Mouse (Mus musculus): ENCODE measurements around the gene Gm13279. TPM values are rescaled to one million over a fixed set of nuclear protein-coding genes. Genes with fewer than 3 reads are reported as not detected.
"Not testable (repeated sequence)": the region's sequence is repeated elsewhere in the genome, so short reads cannot be mapped to it uniquely, and the experiment has no call there.

Gene Gm13279
- polyA plus RNA-seq, 1 experiment from 2014 or later: not detected

GRCm38 (mm10) chr4:88785409-88785808, 11.8 kb upstream of the Gm13279 start, which contains the start of gene Gm13276:
Gene Gm13276 (plus strand): TSS chr4:88785709.
- H3K4me1 ChIP-seq (ENCODE audit: control insufficient read depth, insufficient read depth, low read length); H3K36me3 ChIP-seq (ENCODE audit: control insufficient read depth, insufficient read depth, low read length); ATAC-seq; H3K9ac ChIP-seq (ENCODE audit: low read length); H3K27ac ChIP-seq (ENCODE audit: low read depth, low read length); H3K4me2 ChIP-seq (ENCODE audit: low read length); H3K27me3 ChIP-seq (replicated peaks; ENCODE audit: control insufficient read depth, insufficient read depth, low read length); DNase-seq (ENCODE audit: low spot score); H3K9me3 ChIP-seq (replicated peaks; ENCODE audit: control insufficient read depth, low read length); H3K4me3 ChIP-seq (ENCODE audit: low read depth, low read length): not testable (repeated sequence)
- WGBS: no CpG with 5 or more reads among the region's 27 CpGs

GRCm38 (mm10) chr4:88788402-88788801, 8.8 kb upstream of the Gm13279 start, which contains the start of gene Gm13277:
Gene Gm13277 (plus strand): TSS chr4:88788632.
- not testable (repeated sequence) for DNase-seq (ENCODE audit: low spot score); ATAC-seq
- no CpG with 5 or more reads among the region's 28 CpGs for WGBS

GRCm38 (mm10) chr4:88791250-88791649, 5.9 kb upstream of the Gm13279 start, which contains the start of gene Gm13278:
Gene Gm13278 (plus strand): TSS chr4:88791550.
- H3K9me3 ChIP-seq (replicated peaks; ENCODE audit: control insufficient read depth, low read length); H3K4me3 ChIP-seq (ENCODE audit: low read depth, low read length); DNase-seq (ENCODE audit: low spot score); H3K36me3 ChIP-seq (ENCODE audit: control insufficient read depth, insufficient read depth, low read length); H3K9ac ChIP-seq (ENCODE audit: low read length); H3K4me1 ChIP-seq (ENCODE audit: control insufficient read depth, insufficient read depth, low read length); H3K27ac ChIP-seq (ENCODE audit: low read depth, low read length); H3K4me2 ChIP-seq (ENCODE audit: low read length); ATAC-seq; H3K27me3 ChIP-seq (replicated peaks; ENCODE audit: control insufficient read depth, insufficient read depth, low read length): not testable (repeated sequence)
- no CpG with 5 or more reads among the region's 28 CpGs for WGBS

More at GRCm38 (mm10) chr4:88788402-88788801, 8.8 kb upstream of the Gm13279 start, which contains the start of gene Gm13277:
- H3K36me3 ChIP-seq (ENCODE audit: control insufficient read depth, insufficient read depth, low read length); H3K27ac ChIP-seq (ENCODE audit: low read depth, low read length); H3K4me3 ChIP-seq (ENCODE audit: low read depth, low read length); H3K9me3 ChIP-seq (replicated peaks; ENCODE audit: control insufficient read depth, low read length); H3K4me1 ChIP-seq (ENCODE audit: control insufficient read depth, insufficient read depth, low read length); H3K9ac ChIP-seq (ENCODE audit: low read length); H3K27me3 ChIP-seq (replicated peaks; ENCODE audit: control insufficient read depth, insufficient read depth, low read length); H3K4me2 ChIP-seq (ENCODE audit: low read length): not testable (repeated sequence)

GRCm38 (mm10) chr4:88793936-88794675, 3.1 kb upstream of the Gm13279 start, which contains the start of gene Gm13275:
Gene Gm13275 (plus strand): TSS chr4:88794487.
- not testable (repeated sequence) for H3K4me3 ChIP-seq (ENCODE audit: low read depth, low read length); H3K27me3 ChIP-seq (replicated peaks; ENCODE audit: control insufficient read depth, insufficient read depth, low read length); H3K27ac ChIP-seq (ENCODE audit: low read depth, low read length); H3K4me1 ChIP-seq (ENCODE audit: control insufficient read depth, insufficient read depth, low read length); H3K36me3 ChIP-seq (ENCODE audit: control insufficient read depth, insufficient read depth, low read length); H3K4me2 ChIP-seq (ENCODE audit: low read length); H3K9ac ChIP-seq (ENCODE audit: low read length); DNase-seq (ENCODE audit: low spot score); ATAC-seq; H3K9me3 ChIP-seq (replicated peaks; ENCODE audit: control insufficient read depth, low read length)
- 0% methylated on average over 6 of the region's 52 CpGs for WGBS

- H3K27ac ChIP-seq (ENCODE audit: low read depth, low read length); H3K4me2 ChIP-seq (ENCODE audit: low read length); H3K9ac ChIP-seq (ENCODE audit: low read length); H3K4me1 ChIP-seq (ENCODE audit: control insufficient read depth, insufficient read depth, low read length); H3K4me3 ChIP-seq (ENCODE audit: low read depth, low read length); DNase-seq (ENCODE audit: low spot score); H3K36me3 ChIP-seq (ENCODE audit: control insufficient read depth, insufficient read depth, low read length); ATAC-seq; H3K9me3 ChIP-seq (replicated peaks; ENCODE audit: control insufficient read depth, low read length); H3K27me3 ChIP-seq (replicated peaks; ENCODE audit: control insufficient read depth, insufficient read depth, low read length): not testable (repeated sequence)
- 0% methylated on average over 1 of the region's 7 CpGs for WGBS
Observed at GRCm38 (mm10) chr4:88799365-88799764, 2.2 kb downstream of the Gm13279 start, which contains the start of gene Gm13285. Gene Gm13285 (plus strand): TSS chr4:88799665.

- not testable (repeated sequence) for DNase-seq (ENCODE audit: low spot score); H3K4me1 ChIP-seq (ENCODE audit: control insufficient read depth, insufficient read depth, low read length)
- no CpG with 5 or more reads among the region's 29 CpGs for WGBS
Observed at GRCm38 (mm10) chr4:88802954-88803353, 5.8 kb downstream of the Gm13279 start, which contains the start of gene Gm13287. Gene Gm13287 (plus strand): TSS chr4:88803254.

GRCm38 (mm10) chr4:88805231-88805630, 8.0 kb downstream of the Gm13279 start, which contains the start of gene Gm13288:
Gene Gm13288 (plus strand): TSS chr4:88805531.
- not testable (repeated sequence) for ATAC-seq; H3K36me3 ChIP-seq (ENCODE audit: control insufficient read depth, insufficient read depth, low read length); H3K4me3 ChIP-seq (ENCODE audit: low read depth, low read length); H3K27me3 ChIP-seq (replicated peaks; ENCODE audit: control insufficient read depth, insufficient read depth, low read length); H3K9me3 ChIP-seq (replicated peaks; ENCODE audit: control insufficient read depth, low read length); H3K9ac ChIP-seq (ENCODE audit: low read length); H3K27ac ChIP-seq (ENCODE audit: low read depth, low read length); DNase-seq (ENCODE audit: low spot score); H3K4me1 ChIP-seq (ENCODE audit: control insufficient read depth, insufficient read depth, low read length)
- WGBS: no CpG with 5 or more reads among the region's 8 CpGs
- H3K4me2 ChIP-seq (ENCODE audit: low read length): peak within 1 kb of the TSS; percentile 34; the same call in 1 of the 2 replicates

More at GRCm38 (mm10) chr4:88802954-88803353, 5.8 kb downstream of the Gm13279 start, which contains the start of gene Gm13287:
- H3K27me3 ChIP-seq (replicated peaks; ENCODE audit: control insufficient read depth, insufficient read depth, low read length); H3K36me3 ChIP-seq (ENCODE audit: control insufficient read depth, insufficient read depth, low read length); H3K4me2 ChIP-seq (ENCODE audit: low read length); H3K9ac ChIP-seq (ENCODE audit: low read length); H3K9me3 ChIP-seq (replicated peaks; ENCODE audit: control insufficient read depth, low read length); ATAC-seq; H3K4me3 ChIP-seq (ENCODE audit: low read depth, low read length); H3K27ac ChIP-seq (ENCODE audit: low read depth, low read length): not testable (repeated sequence)

GRCm38 (mm10) chr4:88805761-88806160, 8.6 kb downstream of the Gm13279 start:
- H3K9ac ChIP-seq (ENCODE audit: low read length); H3K27me3 ChIP-seq (replicated peaks; ENCODE audit: control insufficient read depth, insufficient read depth, low read length); H3K9me3 ChIP-seq (replicated peaks; ENCODE audit: control insufficient read depth, low read length); H3K36me3 ChIP-seq (ENCODE audit: control insufficient read depth, insufficient read depth, low read length); ATAC-seq; DNase-seq (ENCODE audit: low spot score); H3K4me1 ChIP-seq (ENCODE audit: control insufficient read depth, insufficient read depth, low read length); H3K4me3 ChIP-seq (ENCODE audit: low read depth, low read length); H3K27ac ChIP-seq (ENCODE audit: low read depth, low read length): not testable (repeated sequence)
- H3K4me2 ChIP-seq (ENCODE audit: low read length): peak overlapping the region; percentile 34; the same call in 1 of the 2 replicates
- WGBS: no CpG with 5 or more reads among the region's 34 CpGs

- no peak within 1 kb of the TSS for H3K4me2 ChIP-seq (ENCODE audit: low read length)
- no peak within 1 kb of the TSS for H3K9ac ChIP-seq (ENCODE audit: low read length)
- H3K36me3 ChIP-seq (ENCODE audit: control insufficient read depth, insufficient read depth, low read length): no peaks in the 10 kb centered on the region
- DNase-seq (ENCODE audit: low spot score) (no peak), ATAC-seq (no peak)
- 66% methylated on average over 3 of the region's 3 CpGs for WGBS
- no peak within 1 kb of the TSS for H3K27ac ChIP-seq (ENCODE audit: low read depth, low read length)
- no peak within 1 kb of the TSS for H3K4me3 ChIP-seq (ENCODE audit: low read depth, low read length)
- H3K27me3 ChIP-seq (replicated peaks; ENCODE audit: control insufficient read depth, insufficient read depth, low read length): no peaks in the 10 kb centered on the region
- H3K4me1 ChIP-seq (ENCODE audit: control insufficient read depth, insufficient read depth, low read length): no peaks in the 10 kb centered on the region
- no peaks in the 10 kb centered on the region for H3K9me3 ChIP-seq (replicated peaks; ENCODE audit: control insufficient read depth, low read length)
Observed at GRCm38 (mm10) chr4:88815928-88816327, 18.7 kb downstream of the Gm13279 start, which contains the start of gene Ifna7. Gene Ifna7 (plus strand): TSS chr4:88816228.

Data from forebrain, embryonic 14.5 days (tissue).